Mouse (Mus musculus) stomach, embryonic 16.5 days (tissue): Measurements from ENCODE around the gene Pou1f1. TPM values are rescaled to one million over a fixed set of nuclear protein-coding genes. Genes with fewer than 3 reads are reported as not detected.

ENCODE experiments used
- ATAC-seq: fragments of 200-750 bp; cut with Nextera tagmentation; 2 replicates; pipeline ENCODE4 v1.8.0; 2017; ENCODE audit warnings: moderate number of reproducible peaks, moderate TSS enrichment; ENCODE audit not compliant: insufficient read depth, low FRiP score
- H3K27ac ChIP-seq: fragments of 300-500 bp; sonication (generic); 2 replicates; pipeline ENCODE4 v1.5.1; 2014; ENCODE audit warnings: low read length
- H3K27me3 ChIP-seq: fragments of 300-500 bp; sonication (generic); 2 replicates; pipeline ENCODE4 v1.6.1; 2014; ENCODE audit warnings: low read length, control low read depth, mixed read lengths; ENCODE audit not compliant: control insufficient read depth, insufficient read depth
- H3K36me3 ChIP-seq: fragments of 300-500 bp; sonication (generic); 2 replicates; pipeline ENCODE4 v1.6.1; 2014; ENCODE audit warnings: low read length; ENCODE audit not compliant: control insufficient read depth, insufficient read depth
- H3K4me1 ChIP-seq: fragments of 300-500 bp; sonication (generic); 2 replicates; pipeline ENCODE4 v1.6.1; 2014; ENCODE audit warnings: low read length, control low read depth, mixed read lengths; ENCODE audit not compliant: control insufficient read depth, insufficient read depth
- H3K4me2 ChIP-seq: fragments of 300-500 bp; sonication (generic); 2 replicates; pipeline ENCODE4 v1.6.1; 2014; ENCODE audit warnings: low read depth, low read length, mixed read lengths
- H3K4me3 ChIP-seq: fragments of 300-500 bp; sonication (generic); replicated peaks from 2 replicates; pipeline ENCODE4 v1.5.1; 2014; ENCODE audit warnings: mild to moderate bottlenecking, low read length
- H3K9ac ChIP-seq: fragments of 300-500 bp; sonication (generic); 2 replicates; pipeline ENCODE4 v1.6.1; 2014; ENCODE audit warnings: low read length
- H3K9me3 ChIP-seq: fragments of 300-500 bp; sonication (generic); replicated peaks from 2 replicates; pipeline ENCODE4 v1.6.1; 2016; ENCODE audit warnings: low read length, control low read depth; ENCODE audit not compliant: control insufficient read depth
- WGBS: fragments of 180-500 bp; shearing (Covaris S2); extraction: QIAGEN DNeasy Blood & Tissue Kit; methylation state at CpG from one replicate; pipeline ENCODE4 v1.1.7; 2014; 5-methylcytosine and 5-hydroxymethylcytosine counted together
- polyA plus RNA-seq: library from polyadenylated mRNA; unstranded; fragments of >200 nt; fragmentation: Nextera tagmentation; extraction: Ambion mirVana; gene quantifications from 2 replicates; pipeline ENCODE4 v1.2.1, GENCODE M21; 2015

Pou1f1 gene
- polyA plus RNA-seq, 1 experiment from 2014 or later = not detected

- H3K36me3 ChIP-seq = no peaks in the 10 kb centered on the region
- no peaks in the 10 kb centered on the region for H3K9me3 ChIP-seq
- no peak overlapping the region for H3K4me2 ChIP-seq
- WGBS = 44% methylated on average over 8 of the region's 8 CpGs
- no peaks in the 10 kb centered on the region for H3K27me3 ChIP-seq
- no peak for ATAC-seq
- no peak overlapping the region for H3K4me3 ChIP-seq
- H3K4me1 ChIP-seq = no peaks in the 10 kb centered on the region
- no peak overlapping the region for H3K27ac ChIP-seq
- H3K9ac ChIP-seq = no peak overlapping the region
Measured at GRCm38 (mm10) chr16:65531663-65532062, 11.4 kb downstream of the Pou1f1 start.

- no peak for ATAC-seq
- WGBS = 28% methylated on average over 12 of the region's 12 CpGs
- Histone ChIP-seq H3K4me2 (no peak overlapping the region), H3K9me3 (no peaks in the 10 kb centered on the region), H3K4me3 (no peak overlapping the region), H3K9ac (no peak overlapping the region), H3K36me3 (no peaks in the 10 kb centered on the region), H3K27ac (no peak overlapping the region), H3K27me3 (no peaks in the 10 kb centered on the region), H3K4me1 (no peaks in the 10 kb centered on the region)
Measured at GRCm38 (mm10) chr16:65533315-65533999, 13.1 kb downstream of the Pou1f1 start.

- H3K9ac ChIP-seq = no peak overlapping the region
- H3K4me2 ChIP-seq = no peak overlapping the region
- H3K9me3 ChIP-seq = no peaks in the 10 kb centered on the region
- no peak overlapping the region for H3K27ac ChIP-seq
- no peaks in the 10 kb centered on the region for H3K4me1 ChIP-seq
- H3K36me3 ChIP-seq = peaks cover 2% of the 10 kb centered on the region; the same call in 1 of the 2 replicates
- peak; percentile 71; the same call in 1 of the 2 replicates for ATAC-seq
- WGBS = 71% methylated on average over 11 of the region's 11 CpGs
- H3K27me3 ChIP-seq = no peaks in the 10 kb centered on the region
- H3K4me3 ChIP-seq = no peak overlapping the region
Measured at GRCm38 (mm10) chr16:65543676-65544293, 23.5 kb downstream of the Pou1f1 start.

- Histone ChIP-seq H3K9ac (no peak overlapping the region), H3K36me3 (no peaks in the 10 kb centered on the region), H3K27me3 (no peaks in the 10 kb centered on the region), H3K4me3 (no peak overlapping the region), H3K4me1 (no peaks in the 10 kb centered on the region), H3K27ac (no peak overlapping the region), H3K9me3 (no peaks in the 10 kb centered on the region), H3K4me2 (no peak overlapping the region)
- no peak for ATAC-seq
- 63% methylated on average over 7 of the region's 7 CpGs for WGBS
Measured at GRCm38 (mm10) chr16:65548960-65549359, 28.6 kb downstream of the Pou1f1 start.

GRCm38 (mm10) chr16:65550814-65551213 lies 30.5 kb downstream of the Pou1f1 start:
- ATAC-seq = no peak
- H3K9me3 ChIP-seq = no peaks in the 10 kb centered on the region
- no peak overlapping the region for H3K4me2 ChIP-seq
- no peak overlapping the region for H3K9ac ChIP-seq
- H3K27ac ChIP-seq = no peak overlapping the region
- H3K36me3 ChIP-seq = no peaks in the 10 kb centered on the region
- no peaks in the 10 kb centered on the region for H3K27me3 ChIP-seq
- H3K4me3 ChIP-seq = no peak overlapping the region
- no peaks in the 10 kb centered on the region for H3K4me1 ChIP-seq
- 89% methylated on average over 13 of the region's 13 CpGs for WGBS

- ATAC-seq = no peak
- Histone ChIP-seq H3K36me3 (no peaks in the 10 kb centered on the region), H3K27me3 (no peaks in the 10 kb centered on the region), H3K4me2 (no peak overlapping the region), H3K4me1 (no peaks in the 10 kb centered on the region), H3K9me3 (no peaks in the 10 kb centered on the region), H3K4me3 (no peak overlapping the region), H3K9ac (no peak overlapping the region), H3K27ac (peak overlapping the region; percentile 23; the same call in 1 of the 2 replicates)
- 83% methylated on average over 5 of the region's 5 CpGs for WGBS
Measured at GRCm38 (mm10) chr16:65554267-65554666, 34.0 kb downstream of the Pou1f1 start.

GRCm38 (mm10) chr16:65557369-65557768 lies 37.1 kb downstream of the Pou1f1 start:
- H3K27me3 ChIP-seq = no peaks in the 10 kb centered on the region
- no peak overlapping the region for H3K4me3 ChIP-seq
- H3K9me3 ChIP-seq = no peaks in the 10 kb centered on the region
- no peaks in the 10 kb centered on the region for H3K36me3 ChIP-seq
- H3K9ac ChIP-seq = no peak overlapping the region
- H3K4me1 ChIP-seq = 0 out of 2 replicates have a peak, but pooled peaks cover 4% of the 10 kb centered on the region
- no peak overlapping the region for H3K4me2 ChIP-seq
- no peak overlapping the region for H3K27ac ChIP-seq
- no peak for ATAC-seq
- WGBS = 67% methylated on average over 5 of the region's 5 CpGs

- WGBS = 66% methylated on average over 2 of the region's 2 CpGs
- no peaks in the 10 kb centered on the region for H3K9me3 ChIP-seq
- peaks cover 6% of the 10 kb centered on the region; the same call in 1 of the 2 replicates for H3K4me1 ChIP-seq
- peak overlapping the region; percentile 64; the same call in 1 of the 2 replicates for H3K27ac ChIP-seq
- 0 out of 2 replicates have a peak, but pooled peaks have one; percentile 37 for ATAC-seq
- no peaks in the 10 kb centered on the region for H3K27me3 ChIP-seq
- H3K36me3 ChIP-seq = no peaks in the 10 kb centered on the region
- H3K4me2 ChIP-seq = no peak overlapping the region
- no peak overlapping the region for H3K4me3 ChIP-seq
- no peak overlapping the region for H3K9ac ChIP-seq
Measured at GRCm38 (mm10) chr16:65559591-65559990, 39.3 kb downstream of the Pou1f1 start.
